Mouse (Mus musculus) brain, embryonic 14.5 days (tissue): ENCODE results near the gene Arap1. TPM values are rescaled to one million over a fixed set of nuclear protein-coding genes. Genes with fewer than 3 reads are reported as not detected.
A peak's percentile ranks its signal among the peaks of the same experiment; 100 is the strongest.

Source experiments
- DNase-seq: peaks from one replicate; pipeline ENCODE4 v3.0.0-alpha.2; 2011; ENCODE audit warnings: low read depth
- CTCF ChIP-seq: fragments of 200-500 bp; IDR thresholded peaks from 2 replicates; pipeline ENCODE4 v1.5.1; 2012; ENCODE audit warnings: inconsistent platforms, mild to moderate bottlenecking, moderate library complexity, borderline replicate concordance; ENCODE audit not compliant: insufficient read depth, insufficient read length; ENCODE audit errors: extremely low read depth
- POLR2A ChIP-seq: fragments of 200-500 bp; IDR thresholded peaks from 2 replicates; pipeline ENCODE4 v1.6.1; 2012; ENCODE audit warnings: mild to moderate bottlenecking, inconsistent platforms, borderline replicate concordance; ENCODE audit not compliant: poor library complexity, insufficient read depth, insufficient read length, severe bottlenecking; ENCODE audit errors: extremely low read depth
- polyA plus RNA-seq: library from polyadenylated mRNA; depleted of rRNA; stranded (reverse); fragments of >200 nt; gene quantifications from 2 replicates; pipeline ENCODE4 v1.2.3, GENCODE M21; 2012

The Arap1 gene
- polyA plus RNA-seq, 1 experiment: 17.1 TPM

GRCm38 (mm10) chr7:101374155-101374554 lies 26.3 kb downstream of the Arap1 start:
- TF ChIP-seq POLR2A (no peak), CTCF (peak; percentile 37; the same call in 1 of the 2 replicates)
- DNase-seq: peak; percentile 88

- DNase-seq: peak; percentile 77
- no peak for TF ChIP-seq POLR2A
- TF ChIP-seq CTCF: no peak
These were observed 29.0 kb downstream of the Arap1 start for GRCm38 (mm10) chr7:101376701-101377340.

GRCm38 (mm10) chr7:101377741-101378262 lies 29.9 kb downstream of the Arap1 start:
- DNase-seq: peak; percentile 73
- TF ChIP-seq CTCF: no peak
- no peak for TF ChIP-seq POLR2A

- TF ChIP-seq CTCF: no peak
- TF ChIP-seq POLR2A: no peak
- no peak for DNase-seq
These were observed 30.4 kb downstream of the Arap1 start for GRCm38 (mm10) chr7:101378285-101378684.

- no peak for DNase-seq
These were observed 31.1 kb downstream of the Arap1 start for GRCm38 (mm10) chr7:101378796-101379465.

GRCm38 (mm10) chr7:101379732-101380131 lies 31.9 kb downstream of the Arap1 start:
- TF ChIP-seq CTCF (no peak), POLR2A (no peak)

More at GRCm38 (mm10) chr7:101378796-101379465, 31.1 kb downstream of the Arap1 start:
- no peak for TF ChIP-seq CTCF
- TF ChIP-seq POLR2A: no peak

GRCm38 (mm10) chr7:101381512-101381911 lies 33.6 kb downstream of the Arap1 start:
- no peak for DNase-seq
- TF ChIP-seq CTCF (no peak), POLR2A (no peak)

More at GRCm38 (mm10) chr7:101379732-101380131, 31.9 kb downstream of the Arap1 start:
- DNase-seq: no peak

GRCm38 (mm10) chr7:101382378-101382777 lies 34.5 kb downstream of the Arap1 start:
- no peak for DNase-seq
- TF ChIP-seq POLR2A: no peak
- no peak for TF ChIP-seq CTCF

GRCm38 (mm10) chr7:101383756-101384155 lies 35.9 kb downstream of the Arap1 start:
- TF ChIP-seq CTCF (no peak), POLR2A (no peak)
- no peak for DNase-seq

GRCm38 (mm10) chr7:101384931-101385330 lies 37.1 kb downstream of the Arap1 start:
- DNase-seq: no peak
- TF ChIP-seq CTCF (no peak), POLR2A (no peak)

- DNase-seq: no peak
- no peak for TF ChIP-seq POLR2A
- TF ChIP-seq CTCF: no peak
These were observed 37.5 kb downstream of the Arap1 start for GRCm38 (mm10) chr7:101385331-101385733.
